Mouse (Mus musculus): ENCODE measurements around the gene Gtpbp2.

The Gtpbp2 gene

GRCm38 (mm10) chr17:46160686-46161085, at the start of gene Gtpbp2:
Gtpbp2 (plus strand) TSS chr17:46161032.
- peak; percentile 96 for DNase-seq

GRCm38 (mm10) chr17:46115489-46115888, 45.3 kb upstream of the Gtpbp2 start:
- DNase-seq = no peak

GRCm38 (mm10) chr17:46116138-46116537, 44.7 kb upstream of the Gtpbp2 start:
- no peak for DNase-seq

DNA sequence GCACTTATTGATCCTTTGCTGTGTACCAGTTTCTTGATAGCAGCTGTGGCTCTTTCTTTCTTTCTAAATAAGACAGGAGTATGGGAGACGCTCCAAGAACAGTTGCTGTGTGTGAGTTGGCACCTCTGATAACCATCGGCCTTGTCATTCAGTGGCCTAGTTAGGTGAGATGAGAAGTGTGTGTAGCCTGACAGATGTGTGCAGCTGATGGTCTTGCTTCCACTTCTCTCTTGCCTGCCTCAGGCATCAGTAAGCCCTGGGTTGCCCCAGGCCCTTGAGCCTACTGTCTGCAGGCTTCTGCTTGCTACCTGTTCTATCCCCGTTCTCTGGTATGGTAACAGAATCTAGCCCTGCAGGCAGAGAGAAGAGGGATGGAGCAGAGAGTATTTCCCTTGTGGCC, 44.0 kb upstream of the Gtpbp2 start:
- DNase-seq = no peak

- DNase-seq = no peak
Observed at GRCm38 (mm10) chr17:46117623-46118422, 43.0 kb upstream of the Gtpbp2 start.

- DNase-seq = no peak
Observed at GRCm38 (mm10) chr17:46118423-46118850, 42.4 kb upstream of the Gtpbp2 start.

GRCm38 (mm10) chr17:46119641-46120040, 41.2 kb upstream of the Gtpbp2 start:
- DNase-seq = no peak

- no peak for DNase-seq
Observed at GRCm38 (mm10) chr17:46122791-46123190, 38.0 kb upstream of the Gtpbp2 start.

GRCm38 (mm10) chr17:46123285-46123684, 37.5 kb upstream of the Gtpbp2 start:
- no peak for DNase-seq

DNA sequence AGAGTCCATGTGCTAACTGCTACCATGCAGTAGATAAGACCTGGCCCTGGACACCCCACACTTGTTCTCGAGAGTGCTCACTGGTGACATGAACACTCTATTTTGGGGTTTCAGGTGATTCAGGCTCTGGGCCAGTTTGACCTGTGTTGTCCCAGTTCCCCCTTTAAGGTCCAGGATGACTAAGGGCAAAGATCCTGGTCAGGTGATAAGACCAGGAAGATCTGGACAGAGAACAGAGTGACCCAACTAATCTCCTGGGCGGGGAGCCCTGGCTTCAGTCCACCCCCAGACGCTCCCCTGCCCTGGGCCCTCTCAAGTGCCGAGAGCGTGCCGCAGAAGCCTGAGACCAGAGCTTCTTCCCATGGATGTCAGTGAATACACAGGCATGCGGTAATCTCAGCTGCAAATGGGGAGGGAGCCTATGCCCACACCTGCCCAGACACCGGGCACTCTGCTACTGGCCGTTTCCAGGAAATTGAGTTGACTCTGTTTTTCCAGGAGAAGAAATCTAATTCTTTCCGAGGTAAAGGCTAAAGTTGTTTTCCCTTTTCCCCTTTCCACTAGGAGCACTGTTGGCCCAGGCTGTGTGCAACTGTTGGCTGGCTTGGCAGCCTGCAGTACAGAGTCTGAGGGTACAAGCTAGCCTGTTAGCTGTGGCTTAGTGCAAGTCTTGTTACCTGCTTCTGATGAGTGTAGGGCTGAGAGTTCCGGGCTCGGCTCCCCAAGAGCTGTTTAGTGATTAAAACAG, 36.7 kb upstream of the Gtpbp2 start:
- no peak for DNase-seq

DNA sequence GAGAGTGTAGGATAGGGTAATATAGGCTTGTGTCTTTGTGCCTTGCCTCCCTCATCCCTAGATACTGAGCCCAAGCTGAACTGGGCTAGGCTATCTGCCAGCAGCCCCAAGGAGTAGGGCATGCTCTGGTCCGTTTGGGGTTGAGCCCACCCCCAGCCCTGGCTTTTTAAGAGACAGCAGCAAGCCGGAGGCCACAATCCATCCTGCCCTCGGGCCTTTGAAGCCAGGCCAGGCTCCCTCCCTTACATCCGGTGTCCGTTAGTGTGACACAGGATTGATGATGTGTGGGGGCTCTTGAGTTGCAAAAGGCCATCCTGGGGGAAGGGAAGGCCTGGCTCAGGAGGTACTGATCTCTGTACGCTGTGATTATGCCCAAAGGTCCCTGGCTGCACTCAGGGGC, 34.2 kb upstream of the Gtpbp2 start:
- no peak for DNase-seq

- DNase-seq = no peak
Observed at GRCm38 (mm10) chr17:46127814-46128493, 32.9 kb upstream of the Gtpbp2 start.

GRCm38 (mm10) chr17:46129741-46130498, 30.9 kb upstream of the Gtpbp2 start:
- no peak for DNase-seq

- DNase-seq = peak; percentile 79
Observed at GRCm38 (mm10) chr17:46132058-46132718, 28.6 kb upstream of the Gtpbp2 start.

DNA sequence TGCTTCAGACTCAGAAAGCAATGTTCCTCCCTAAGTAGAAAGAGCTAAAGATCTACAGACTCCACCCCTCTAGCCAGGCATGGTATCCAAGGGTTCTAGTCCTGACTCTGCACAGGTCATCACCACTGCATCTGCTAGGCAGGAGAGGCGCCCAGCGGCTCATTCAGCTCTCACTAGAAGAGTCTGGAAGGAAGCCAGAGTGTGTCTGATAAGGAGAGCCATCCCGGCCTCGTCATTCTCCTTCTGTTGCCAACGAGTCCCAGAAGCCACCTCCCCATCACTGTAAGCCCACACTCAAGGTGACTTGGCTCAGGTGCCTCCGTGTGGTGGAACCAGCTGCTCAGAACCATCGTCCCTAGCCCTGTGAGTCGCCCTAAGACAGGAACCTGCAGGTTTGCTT, 28.0 kb upstream of the Gtpbp2 start:
- DNase-seq = no peak

DNA sequence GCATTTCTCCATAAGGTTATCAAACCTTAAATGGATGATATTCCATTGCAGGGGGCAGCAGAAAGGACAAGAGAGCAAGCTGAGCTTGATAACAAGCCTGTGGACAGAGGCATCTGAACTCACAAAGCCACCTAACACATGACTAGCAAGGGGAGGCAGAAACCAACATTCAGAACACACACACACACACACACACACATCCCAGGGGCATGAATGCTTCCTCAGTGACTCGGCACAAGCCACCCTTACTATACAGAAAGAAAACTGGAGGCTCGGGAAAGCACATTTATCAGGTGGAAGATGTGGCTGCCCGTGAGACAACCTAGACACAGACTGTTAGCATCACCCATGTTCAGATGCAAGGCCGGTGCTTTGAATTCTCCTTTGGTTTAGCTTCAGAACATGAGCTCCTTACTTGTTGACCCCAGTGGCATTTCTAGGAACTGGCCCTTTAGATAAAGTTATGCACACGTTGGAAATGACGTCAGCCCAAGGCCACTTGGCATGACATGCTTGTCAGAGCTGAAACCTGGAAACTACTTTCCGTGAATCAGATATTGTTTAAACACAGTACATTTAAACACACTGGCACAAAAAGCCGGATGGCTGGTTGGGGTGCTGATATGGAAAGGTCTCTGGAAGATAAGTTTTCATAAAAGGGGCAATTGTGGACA, 22.1 kb upstream of the Gtpbp2 start:
- no peak for DNase-seq

- no peak for DNase-seq
Observed at GRCm38 (mm10) chr17:46139872-46140271, 21.0 kb upstream of the Gtpbp2 start.

GRCm38 (mm10) chr17:46143578-46144423, 17.0 kb upstream of the Gtpbp2 start, which contains the start of gene Rsph9:
Rsph9 (minus strand) TSS chr17:46144216.
- DNase-seq = peak; percentile 73

GRCm38 (mm10) chr17:46152847-46153782, 7.7 kb upstream of the Gtpbp2 start, which contains the start of gene Mad2l1bp:
Mad2l1bp (minus strand) TSS chr17:46153553.
- DNase-seq = peak; percentile 93
